Mouse (Mus musculus) hindbrain, embryonic 15.5 days (tissue): ENCODE results near the gene Celf6. TPM values are rescaled to one million over a fixed set of nuclear protein-coding genes. Genes with fewer than 3 reads are reported as not detected.
A peak's percentile ranks its signal among the peaks of the same experiment; 100 is the strongest.

Experiments used
- ATAC-seq: fragments of 200-750 bp; cut with Nextera tagmentation; 2 replicates; pipeline ENCODE4 v1.8.0; 2017; ENCODE audit warnings: low read depth, moderate number of reproducible peaks, moderate TSS enrichment; ENCODE audit not compliant: low FRiP score
- H3K27ac ChIP-seq: fragments of 300-500 bp; sonication (generic); replicated peaks from 2 replicates; pipeline ENCODE4 v1.5.1; 2015; ENCODE audit warnings: mild to moderate bottlenecking, inconsistent platforms
- H3K27me3 ChIP-seq: fragments of 300-500 bp; sonication (generic); 2 replicates; pipeline ENCODE4 v1.6.1; 2015; ENCODE audit warnings: control low read depth, inconsistent platforms
- H3K36me3 ChIP-seq: fragments of 300-500 bp; sonication (generic); 2 replicates; pipeline ENCODE4 v1.6.1; 2015; ENCODE audit warnings: control low read depth, inconsistent platforms
- H3K4me1 ChIP-seq: fragments of 300-500 bp; sonication (generic); replicated peaks from 2 replicates; pipeline ENCODE4 v1.6.1; 2015; ENCODE audit warnings: control low read depth, inconsistent platforms
- H3K4me2 ChIP-seq: fragments of 300-500 bp; sonication (generic); 2 replicates; pipeline ENCODE4 v1.6.1; 2015; ENCODE audit warnings: moderate library complexity, mild to moderate bottlenecking, inconsistent platforms
- H3K4me3 ChIP-seq: fragments of 300-500 bp; sonication (generic); 2 replicates; pipeline ENCODE4 v1.5.1; 2015; ENCODE audit warnings: mild to moderate bottlenecking, inconsistent platforms
- H3K9ac ChIP-seq: fragments of 300-500 bp; sonication (generic); 2 replicates; pipeline ENCODE4 v1.6.1; 2015; ENCODE audit warnings: inconsistent platforms
- H3K9me3 ChIP-seq: fragments of 300-500 bp; sonication (generic); 2 replicates; pipeline ENCODE4 v1.6.1; 2016; ENCODE audit warnings: control low read depth, inconsistent platforms
- WGBS: fragments of 180-500 bp; shearing (Covaris S2); methylation state at CpG from one replicate; pipeline ENCODE4 v1.1.7; 2015; 5-methylcytosine and 5-hydroxymethylcytosine counted together
- polyA plus RNA-seq: library from polyadenylated mRNA; unstranded; fragments of >200 nt; fragmentation: Nextera tagmentation; extraction: Ambion mirVana; gene quantifications from 2 replicates; pipeline ENCODE4 v1.2.1, GENCODE M21; 2015

Gene Celf6
- polyA plus RNA-seq, 1 experiment from 2014 or later = 48.4 TPM

- peak overlapping the region; percentile 53 for H3K4me2 ChIP-seq
- H3K9ac ChIP-seq = no peak overlapping the region
- peak overlapping the region; percentile 26 for H3K4me3 ChIP-seq
- WGBS = 14% methylated on average over 12 of the region's 12 CpGs
- no peaks in the 10 kb centered on the region for H3K27me3 ChIP-seq
- H3K36me3 ChIP-seq = no peaks in the 10 kb centered on the region
- ATAC-seq = peak; percentile 92
- H3K4me1 ChIP-seq = peaks cover 36% of the 10 kb centered on the region
- H3K9me3 ChIP-seq = no peaks in the 10 kb centered on the region
- H3K27ac ChIP-seq = peak overlapping the region; percentile 81
These were observed 11.3 kb downstream of the Celf6 start for GRCm38 (mm10) chr9:59588710-59589671.

DNA sequence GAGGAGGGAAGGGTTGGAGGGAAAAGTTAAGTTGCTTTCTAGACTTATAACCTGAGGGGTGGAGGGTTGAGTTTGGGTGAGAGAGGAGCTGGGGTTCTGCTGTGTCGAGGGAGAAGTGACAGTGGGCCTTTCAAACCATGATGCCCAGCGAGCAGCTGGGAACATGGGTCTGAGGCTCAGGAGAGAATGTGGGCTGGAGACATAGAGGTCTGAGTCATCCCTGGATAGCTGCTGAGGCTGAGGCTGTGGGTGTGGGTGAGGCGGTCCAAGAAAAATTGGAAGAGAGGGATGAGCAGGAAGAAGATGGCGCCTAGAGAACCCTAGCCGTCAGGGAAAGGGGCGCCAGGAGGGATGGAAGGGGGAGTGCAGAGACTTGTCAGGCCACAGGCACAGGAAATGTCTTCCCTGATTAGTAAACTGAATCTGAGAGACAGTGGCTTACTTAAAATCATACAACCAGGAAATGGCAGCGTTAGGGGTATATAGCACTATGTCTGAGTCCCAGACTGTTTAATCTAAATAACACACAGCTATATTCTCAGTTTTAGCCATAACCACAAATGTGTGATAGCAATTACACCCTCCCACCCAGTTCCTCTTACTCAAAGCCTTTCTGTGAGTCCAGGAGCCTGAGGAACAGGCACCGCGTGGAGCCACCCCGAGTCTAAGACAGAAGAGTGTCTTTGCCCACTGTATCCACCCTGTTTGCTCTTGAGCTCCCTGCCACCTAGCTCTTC, 12.2 kb downstream of the Celf6 start:
- Histone ChIP-seq H3K4me3 (no peak overlapping the region), H3K9me3 (no peaks in the 10 kb centered on the region), H3K27me3 (no peaks in the 10 kb centered on the region), H3K27ac (peak overlapping the region; percentile 62; the same call in 1 of the 2 replicates), H3K9ac (no peak overlapping the region), H3K4me1 (peaks cover 31% of the 10 kb centered on the region), H3K4me2 (peak overlapping the region; percentile 53), H3K36me3 (no peaks in the 10 kb centered on the region)
- ATAC-seq = no peak
- WGBS = 80% methylated on average over 10 of the region's 10 CpGs

GRCm38 (mm10) chr9:59601661-59602060, 23.9 kb downstream of the Celf6 start:
- WGBS = 88% methylated on average over 8 of the region's 8 CpGs
- no peak for ATAC-seq
- no peak overlapping the region for H3K4me3 ChIP-seq
- H3K27ac ChIP-seq = no peak overlapping the region
- H3K4me1 ChIP-seq = no peaks in the 10 kb centered on the region
- no peaks in the 10 kb centered on the region for H3K27me3 ChIP-seq
- H3K9ac ChIP-seq = no peak overlapping the region
- H3K36me3 ChIP-seq = peaks cover 15% of the 10 kb centered on the region; the same call in 1 of the 2 replicates
- no peaks in the 10 kb centered on the region for H3K9me3 ChIP-seq
- no peak overlapping the region for H3K4me2 ChIP-seq

DNA sequence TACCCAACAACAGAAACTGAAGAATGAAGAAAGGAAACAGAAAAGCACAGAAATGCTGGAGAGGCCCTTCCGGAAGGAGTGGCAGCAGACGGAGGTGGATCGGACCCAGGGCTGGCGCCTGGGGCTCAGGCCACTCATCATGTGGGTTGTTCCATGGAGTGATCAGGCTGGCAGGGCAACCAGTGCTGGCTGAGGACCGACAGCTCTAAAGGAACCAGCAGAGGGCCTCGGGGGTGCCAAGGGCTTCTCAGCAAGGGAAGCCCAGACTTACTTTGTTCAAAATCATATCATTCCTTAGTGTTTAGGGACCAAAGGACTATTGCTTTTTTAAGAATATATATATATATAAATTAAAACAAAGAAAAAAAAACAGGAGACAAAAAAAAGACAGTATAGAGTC, 28.2 kb downstream of the Celf6 start:
- no peaks in the 10 kb centered on the region for H3K27me3 ChIP-seq
- no peak overlapping the region for H3K4me2 ChIP-seq
- no peak overlapping the region for H3K4me3 ChIP-seq
- no peaks in the 10 kb centered on the region for H3K4me1 ChIP-seq
- peaks cover 15% of the 10 kb centered on the region for H3K36me3 ChIP-seq
- ATAC-seq = no peak
- no peak overlapping the region for H3K27ac ChIP-seq
- no peak overlapping the region for H3K9ac ChIP-seq
- no peaks in the 10 kb centered on the region for H3K9me3 ChIP-seq
- WGBS = 52% methylated on average over 6 of the region's 6 CpGs

DNA sequence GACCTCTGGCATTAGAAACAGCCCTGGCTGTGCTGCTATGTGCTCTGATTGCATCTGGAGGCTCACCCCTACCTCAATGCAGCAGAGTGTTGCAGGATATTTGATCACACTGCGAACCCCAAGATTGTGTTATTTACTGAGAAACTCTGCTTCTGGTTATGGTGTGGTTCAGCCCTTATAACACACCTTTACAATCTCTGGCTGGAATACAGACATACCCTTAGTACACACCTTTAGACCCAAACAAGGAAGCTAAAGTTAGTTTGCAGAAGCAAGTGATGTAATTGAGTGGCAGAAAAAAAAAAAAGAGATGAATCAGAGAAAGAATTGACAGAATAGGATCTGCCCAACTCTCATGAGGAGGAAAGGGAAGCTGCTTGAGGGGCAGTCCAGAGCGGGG, 33.2 kb downstream of the Celf6 start:
- Histone ChIP-seq H3K36me3 (no peaks in the 10 kb centered on the region; the same call in 1 of the 2 replicates), H3K9ac (no peak overlapping the region), H3K27ac (no peak overlapping the region), H3K9me3 (no peaks in the 10 kb centered on the region), H3K4me3 (no peak overlapping the region), H3K27me3 (no peaks in the 10 kb centered on the region), H3K4me2 (no peak overlapping the region), H3K4me1 (no peaks in the 10 kb centered on the region)
- WGBS = 89% methylated on average over 2 of the region's 2 CpGs
- no peak for ATAC-seq

GRCm38 (mm10) chr9:59615797-59616196, 38.1 kb downstream of the Celf6 start:
- no peak for ATAC-seq
- H3K9ac ChIP-seq = no peak overlapping the region
- H3K27ac ChIP-seq = no peak overlapping the region
- no peaks in the 10 kb centered on the region for H3K27me3 ChIP-seq
- H3K9me3 ChIP-seq = no peaks in the 10 kb centered on the region
- no peak overlapping the region for H3K4me2 ChIP-seq
- 85% methylated on average over 2 of the region's 2 CpGs for WGBS
- no peaks in the 10 kb centered on the region for H3K36me3 ChIP-seq
- peaks cover 29% of the 10 kb centered on the region for H3K4me1 ChIP-seq
- H3K4me3 ChIP-seq = no peak overlapping the region

GRCm38 (mm10) chr9:59616622-59617306, 39.0 kb downstream of the Celf6 start, which contains the start of gene Parp6:
Gene Parp6, plus strand, starts transcription at chr9:59617284.
- Histone ChIP-seq H3K9me3 (no peaks in the 10 kb centered on the region), H3K27ac (peak within 1 kb of the TSS; percentile 91), H3K4me1 (peaks cover 29% of the 10 kb centered on the region), H3K36me3 (no peaks in the 10 kb centered on the region; the same call in 1 of the 2 replicates), H3K4me3 (peak within 1 kb of the TSS; percentile 100), H3K9ac (peak within 1 kb of the TSS; percentile 98), H3K27me3 (no peaks in the 10 kb centered on the region), H3K4me2 (peak within 1 kb of the TSS; percentile 54)
- WGBS = 1% methylated on average over 32 of the region's 36 CpGs
- peak; percentile 98 for ATAC-seq

DNA sequence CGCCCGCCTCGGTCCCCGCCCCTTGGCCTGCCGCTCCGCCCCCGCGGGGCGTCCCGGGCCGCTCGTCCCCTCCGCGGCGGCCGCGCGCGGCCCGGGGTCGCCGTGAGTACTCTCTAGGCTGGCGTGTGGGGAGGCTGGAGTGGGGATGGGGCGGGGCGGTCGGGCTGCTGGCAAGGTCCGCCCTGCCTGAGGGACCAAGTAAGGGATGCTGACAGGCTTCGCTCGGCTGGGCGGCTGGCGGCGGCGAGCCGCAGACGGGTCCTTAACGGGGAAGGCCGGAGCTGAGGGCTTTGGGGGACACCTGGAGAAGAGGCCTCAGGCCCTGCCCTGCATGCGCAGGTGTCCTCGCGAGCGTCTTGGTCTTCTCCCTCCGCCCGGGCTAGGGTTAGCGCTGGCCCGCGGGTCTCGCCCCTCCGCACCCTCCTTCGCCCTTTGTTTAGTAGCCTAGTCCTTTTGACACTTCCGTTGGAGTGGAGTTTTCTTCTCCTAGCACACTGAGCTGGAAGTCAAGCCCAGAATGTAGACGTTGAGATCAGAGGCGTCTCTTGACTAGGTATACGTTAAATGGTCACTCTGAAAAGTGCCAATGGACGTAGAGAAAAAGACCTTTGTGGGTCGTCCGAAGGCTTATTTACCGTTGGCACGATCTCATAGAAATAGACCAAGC, 39.7 kb downstream of the Celf6 start:
- Histone ChIP-seq H3K27me3 (no peaks in the 10 kb centered on the region), H3K27ac (peak overlapping the region; percentile 91), H3K4me3 (peak overlapping the region; percentile 100), H3K4me1 (peaks cover 29% of the 10 kb centered on the region), H3K4me2 (peak overlapping the region; percentile 54), H3K36me3 (peaks cover 4% of the 10 kb centered on the region; the same call in 1 of the 2 replicates), H3K9me3 (no peaks in the 10 kb centered on the region), H3K9ac (peak overlapping the region; percentile 98)
- under 1% methylated on average over 53 of the region's 58 CpGs for WGBS
- ATAC-seq = no peak

- 91% methylated on average over 1 of the region's 1 CpGs for WGBS
- H3K9ac ChIP-seq = no peak overlapping the region
- ATAC-seq = no peak
These were observed 60.7 kb downstream of the Celf6 start for GRCm38 (mm10) chr9:59638372-59638771.

DNA sequence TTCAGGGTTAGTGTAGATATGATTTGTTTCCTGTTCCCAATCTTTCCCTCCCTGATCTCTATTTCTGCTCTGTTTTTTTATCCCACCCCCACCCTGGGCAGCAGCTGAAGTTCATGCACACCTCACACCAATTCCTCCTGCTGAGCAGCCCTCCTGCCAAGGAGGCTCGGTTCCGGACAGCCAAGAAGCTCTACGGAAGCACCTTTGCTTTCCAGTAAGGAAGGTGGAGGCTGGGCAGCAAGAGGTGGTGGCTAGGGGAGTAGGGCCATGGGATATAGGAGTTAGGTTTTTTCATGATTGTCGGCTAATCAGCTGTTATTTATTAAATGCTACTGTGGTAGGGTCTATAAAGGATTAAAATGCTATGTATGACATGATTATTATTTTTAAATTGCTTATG, 62.2 kb downstream of the Celf6 start:
- no peaks in the 10 kb centered on the region for H3K4me1 ChIP-seq
- H3K27ac ChIP-seq = no peak overlapping the region
- 88% methylated on average over 4 of the region's 4 CpGs for WGBS
- H3K9me3 ChIP-seq = no peaks in the 10 kb centered on the region
- H3K36me3 ChIP-seq = peaks cover 74% of the 10 kb centered on the region
- no peaks in the 10 kb centered on the region for H3K27me3 ChIP-seq
- H3K9ac ChIP-seq = no peak overlapping the region
- no peak overlapping the region for H3K4me3 ChIP-seq
- ATAC-seq = no peak
- H3K4me2 ChIP-seq = no peak overlapping the region

More at GRCm38 (mm10) chr9:59638372-59638771, 60.7 kb downstream of the Celf6 start:
- Histone ChIP-seq H3K27ac (no peak overlapping the region), H3K9me3 (no peaks in the 10 kb centered on the region), H3K36me3 (peaks cover 83% of the 10 kb centered on the region), H3K4me1 (no peaks in the 10 kb centered on the region), H3K4me3 (no peak overlapping the region), H3K27me3 (no peaks in the 10 kb centered on the region), H3K4me2 (no peak overlapping the region)

DNA sequence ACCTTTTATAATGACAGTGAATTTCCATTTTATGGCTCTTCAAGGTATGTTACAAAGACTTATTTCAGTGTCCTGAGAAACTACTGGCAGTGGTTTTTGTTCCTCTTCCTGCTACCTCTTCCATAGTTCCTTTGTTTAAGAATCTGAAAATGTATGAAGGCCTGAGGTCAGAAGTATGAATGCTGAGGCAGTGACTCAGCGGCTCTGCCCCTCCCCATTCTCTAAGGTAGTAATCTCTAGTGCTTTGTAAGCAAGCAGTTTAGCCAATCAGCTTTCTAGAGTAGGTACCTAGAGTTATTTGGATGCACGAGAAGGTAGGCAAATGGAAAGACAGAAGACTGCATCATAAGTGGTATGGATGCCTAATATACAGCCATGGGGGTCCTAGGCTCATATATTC, 63.6 kb downstream of the Celf6 start:
- H3K9ac ChIP-seq = no peak overlapping the region
- WGBS = 91% methylated on average over 2 of the region's 2 CpGs
- H3K4me1 ChIP-seq = no peaks in the 10 kb centered on the region
- H3K27me3 ChIP-seq = no peaks in the 10 kb centered on the region
- ATAC-seq = no peak
- H3K4me2 ChIP-seq = no peak overlapping the region
- H3K9me3 ChIP-seq = no peaks in the 10 kb centered on the region
- H3K27ac ChIP-seq = no peak overlapping the region
- H3K36me3 ChIP-seq = peaks cover 71% of the 10 kb centered on the region
- no peak overlapping the region for H3K4me3 ChIP-seq
